Mouse (Mus musculus): ENCODE data around the gene Prf1. TPM values are rescaled to one million over a fixed set of nuclear protein-coding genes. Genes with fewer than 3 reads are reported as not detected.

Prf1 gene
- polyA plus RNA-seq, 1 experiment from 2014 or later: 0.17 TPM

GRCm38 (mm10) chr10:61300996-61301395, 3.4 kb downstream of the Prf1 start:
- H3K9me3 ChIP-seq (ENCODE audit: control insufficient read depth, low read length): no peaks in the 10 kb centered on the region
- H3K9ac ChIP-seq (ENCODE audit: low read depth, low read length): no peak overlapping the region
- no peaks in the 10 kb centered on the region for H3K27me3 ChIP-seq (ENCODE audit: control insufficient read depth, insufficient read depth, low read length)
- ATAC-seq (ENCODE audit: low FRiP score) (no peak), DNase-seq (ENCODE audit: low spot score) (no peak)
- no peak overlapping the region for H3K4me3 ChIP-seq (ENCODE audit: low read depth, low read length)
- H3K27ac ChIP-seq (ENCODE audit: low read depth, low read length): no peak overlapping the region
- no peak overlapping the region for H3K4me2 ChIP-seq (replicated peaks; ENCODE audit: low read depth, low read length)
- H3K36me3 ChIP-seq (ENCODE audit: control insufficient read depth, insufficient read depth, low read length): no peaks in the 10 kb centered on the region
- H3K4me1 ChIP-seq (replicated peaks; ENCODE audit: control insufficient read depth, insufficient read depth, low read length): no peaks in the 10 kb centered on the region
- WGBS: 75% methylated on average over 3 of the region's 3 CpGs

GRCm38 (mm10) chr10:61304046-61304445, 6.4 kb downstream of the Prf1 start:
- Histone ChIP-seq H3K9ac (ENCODE audit: low read depth, low read length) (no peak overlapping the region), H3K27me3 (ENCODE audit: control insufficient read depth, insufficient read depth, low read length) (no peaks in the 10 kb centered on the region), H3K4me2 (replicated peaks; ENCODE audit: low read depth, low read length) (no peak overlapping the region), H3K9me3 (ENCODE audit: control insufficient read depth, low read length) (no peaks in the 10 kb centered on the region), H3K4me1 (replicated peaks; ENCODE audit: control insufficient read depth, insufficient read depth, low read length) (no peaks in the 10 kb centered on the region), H3K27ac (ENCODE audit: low read depth, low read length) (no peak overlapping the region), H3K4me3 (ENCODE audit: low read depth, low read length) (no peak overlapping the region), H3K36me3 (ENCODE audit: control insufficient read depth, insufficient read depth, low read length) (no peaks in the 10 kb centered on the region)
- WGBS: 86% methylated on average over 6 of the region's 6 CpGs
- DNase-seq (ENCODE audit: low spot score) (no peak), ATAC-seq (ENCODE audit: low FRiP score) (no peak)

GRCm38 (mm10) chr10:61305928-61306590, 8.4 kb downstream of the Prf1 start:
- Histone ChIP-seq H3K27me3 (ENCODE audit: control insufficient read depth, insufficient read depth, low read length) (no peaks in the 10 kb centered on the region), H3K27ac (ENCODE audit: low read depth, low read length) (no peak overlapping the region), H3K9ac (ENCODE audit: low read depth, low read length) (no peak overlapping the region), H3K4me3 (ENCODE audit: low read depth, low read length) (no peak overlapping the region), H3K36me3 (ENCODE audit: control insufficient read depth, insufficient read depth, low read length) (no peaks in the 10 kb centered on the region), H3K9me3 (ENCODE audit: control insufficient read depth, low read length) (no peaks in the 10 kb centered on the region), H3K4me2 (replicated peaks; ENCODE audit: low read depth, low read length) (no peak overlapping the region), H3K4me1 (replicated peaks; ENCODE audit: control insufficient read depth, insufficient read depth, low read length) (no peaks in the 10 kb centered on the region)
- DNase-seq (ENCODE audit: low spot score): no peak
- 81% methylated on average over 13 of the region's 13 CpGs for WGBS
- ATAC-seq (ENCODE audit: low FRiP score): no peak

- H3K27ac ChIP-seq (ENCODE audit: low read depth, low read length): no peak overlapping the region
- no peaks in the 10 kb centered on the region for H3K27me3 ChIP-seq (ENCODE audit: control insufficient read depth, insufficient read depth, low read length)
- WGBS: 63% methylated on average over 12 of the region's 12 CpGs
- no peaks in the 10 kb centered on the region for H3K9me3 ChIP-seq (ENCODE audit: control insufficient read depth, low read length)
- ATAC-seq (ENCODE audit: low FRiP score): no peak
- no peak overlapping the region for H3K9ac ChIP-seq (ENCODE audit: low read depth, low read length)
- H3K4me2 ChIP-seq (replicated peaks; ENCODE audit: low read depth, low read length): no peak overlapping the region
- H3K4me3 ChIP-seq (ENCODE audit: low read depth, low read length): no peak overlapping the region
- no peak for DNase-seq (ENCODE audit: low spot score)
- no peaks in the 10 kb centered on the region for H3K4me1 ChIP-seq (replicated peaks; ENCODE audit: control insufficient read depth, insufficient read depth, low read length)
- H3K36me3 ChIP-seq (ENCODE audit: control insufficient read depth, insufficient read depth, low read length): no peaks in the 10 kb centered on the region
Measured at GRCm38 (mm10) chr10:61308706-61309320, 11.2 kb downstream of the Prf1 start.

GRCm38 (mm10) chr10:61312159-61312558, 14.5 kb downstream of the Prf1 start:
- Histone ChIP-seq H3K4me3 (ENCODE audit: low read depth, low read length) (no peak overlapping the region), H3K9me3 (ENCODE audit: control insufficient read depth, low read length) (no peaks in the 10 kb centered on the region), H3K4me2 (replicated peaks; ENCODE audit: low read depth, low read length) (no peak overlapping the region), H3K9ac (ENCODE audit: low read depth, low read length) (no peak overlapping the region), H3K36me3 (ENCODE audit: control insufficient read depth, insufficient read depth, low read length) (no peaks in the 10 kb centered on the region), H3K27me3 (ENCODE audit: control insufficient read depth, insufficient read depth, low read length) (no peaks in the 10 kb centered on the region), H3K4me1 (replicated peaks; ENCODE audit: control insufficient read depth, insufficient read depth, low read length) (no peaks in the 10 kb centered on the region), H3K27ac (ENCODE audit: low read depth, low read length) (no peak overlapping the region)
- no peak for DNase-seq (ENCODE audit: low spot score)
- ATAC-seq (ENCODE audit: low FRiP score): no peak
- WGBS: 90% methylated on average over 6 of the region's 6 CpGs

GRCm38 (mm10) chr10:61312754-61313153, 15.1 kb downstream of the Prf1 start:
- Histone ChIP-seq H3K36me3 (ENCODE audit: control insufficient read depth, insufficient read depth, low read length) (no peaks in the 10 kb centered on the region), H3K27ac (ENCODE audit: low read depth, low read length) (no peak overlapping the region), H3K27me3 (ENCODE audit: control insufficient read depth, insufficient read depth, low read length) (no peaks in the 10 kb centered on the region), H3K9me3 (ENCODE audit: control insufficient read depth, low read length) (no peaks in the 10 kb centered on the region), H3K4me3 (ENCODE audit: low read depth, low read length) (no peak overlapping the region), H3K4me2 (replicated peaks; ENCODE audit: low read depth, low read length) (no peak overlapping the region), H3K9ac (ENCODE audit: low read depth, low read length) (no peak overlapping the region), H3K4me1 (replicated peaks; ENCODE audit: control insufficient read depth, insufficient read depth, low read length) (no peaks in the 10 kb centered on the region)
- ATAC-seq (ENCODE audit: low FRiP score) (no peak), DNase-seq (ENCODE audit: low spot score) (no peak)
- WGBS: 50% methylated on average over 7 of the region's 7 CpGs

- H3K36me3 ChIP-seq (ENCODE audit: control insufficient read depth, insufficient read depth, low read length): no peaks in the 10 kb centered on the region
- no peak for ATAC-seq (ENCODE audit: low FRiP score)
- WGBS: 68% methylated on average over 7 of the region's 7 CpGs
- no peak overlapping the region for H3K27ac ChIP-seq (ENCODE audit: low read depth, low read length)
- DNase-seq (ENCODE audit: low spot score): no peak
- no peaks in the 10 kb centered on the region for H3K4me1 ChIP-seq (replicated peaks; ENCODE audit: control insufficient read depth, insufficient read depth, low read length)
- no peak overlapping the region for H3K4me3 ChIP-seq (ENCODE audit: low read depth, low read length)
- H3K4me2 ChIP-seq (replicated peaks; ENCODE audit: low read depth, low read length): no peak overlapping the region
- no peaks in the 10 kb centered on the region for H3K9me3 ChIP-seq (ENCODE audit: control insufficient read depth, low read length)
- H3K27me3 ChIP-seq (ENCODE audit: control insufficient read depth, insufficient read depth, low read length): no peaks in the 10 kb centered on the region
- H3K9ac ChIP-seq (ENCODE audit: low read depth, low read length): no peak overlapping the region
Measured at GRCm38 (mm10) chr10:61313750-61314149, 16.1 kb downstream of the Prf1 start.

- 23% methylated on average over 9 of the region's 9 CpGs for WGBS
- DNase-seq (ENCODE audit: low spot score): no peak
Measured at GRCm38 (mm10) chr10:61315324-61315880, 17.8 kb downstream of the Prf1 start.

GRCm38 (mm10) chr10:61318527-61318926, 20.9 kb downstream of the Prf1 start:
- ATAC-seq (ENCODE audit: low FRiP score): no peak
- no peak overlapping the region for H3K4me2 ChIP-seq (replicated peaks; ENCODE audit: low read depth, low read length)
- H3K9ac ChIP-seq (ENCODE audit: low read depth, low read length): no peak overlapping the region
- DNase-seq (ENCODE audit: low spot score): no peak
- H3K27me3 ChIP-seq (ENCODE audit: control insufficient read depth, insufficient read depth, low read length): no peaks in the 10 kb centered on the region
- H3K9me3 ChIP-seq (ENCODE audit: control insufficient read depth, low read length): no peaks in the 10 kb centered on the region
- H3K27ac ChIP-seq (ENCODE audit: low read depth, low read length): no peak overlapping the region
- no peaks in the 10 kb centered on the region for H3K4me1 ChIP-seq (replicated peaks; ENCODE audit: control insufficient read depth, insufficient read depth, low read length)
- no peak overlapping the region for H3K4me3 ChIP-seq (ENCODE audit: low read depth, low read length)
- H3K36me3 ChIP-seq (ENCODE audit: control insufficient read depth, insufficient read depth, low read length): no peaks in the 10 kb centered on the region
- 85% methylated on average over 3 of the region's 3 CpGs for WGBS

More at GRCm38 (mm10) chr10:61315324-61315880, 17.8 kb downstream of the Prf1 start:
- H3K27ac ChIP-seq (ENCODE audit: low read depth, low read length): no peak overlapping the region
- no peaks in the 10 kb centered on the region for H3K36me3 ChIP-seq (ENCODE audit: control insufficient read depth, insufficient read depth, low read length)
- no peaks in the 10 kb centered on the region for H3K27me3 ChIP-seq (ENCODE audit: control insufficient read depth, insufficient read depth, low read length)
- no peak overlapping the region for H3K4me3 ChIP-seq (ENCODE audit: low read depth, low read length)
- no peak overlapping the region for H3K9ac ChIP-seq (ENCODE audit: low read depth, low read length)
- H3K4me1 ChIP-seq (replicated peaks; ENCODE audit: control insufficient read depth, insufficient read depth, low read length): no peaks in the 10 kb centered on the region
- no peaks in the 10 kb centered on the region for H3K9me3 ChIP-seq (ENCODE audit: control insufficient read depth, low read length)
- H3K4me2 ChIP-seq (replicated peaks; ENCODE audit: low read depth, low read length): no peak overlapping the region
- ATAC-seq (ENCODE audit: low FRiP score): no peak

Data from hindbrain, embryonic 11.5 days (tissue).